Mouse (Mus musculus): ENCODE data around the gene Hist1h2bk. TPM values are rescaled to one million over a fixed set of nuclear protein-coding genes. Genes with fewer than 3 reads are reported as not detected.

The Hist1h2bk gene
- polyA plus RNA-seq, 1 experiment from 2014 or later: 1.9 TPM

Small RNA genes lying within 50 kb of the gene (microRNA-seq; reads per million reads assigned to microRNA genes)
- not detected for gene Gm26300
- not detected for gene Gm44390
- not detected for gene Gm44486

Other genes with a start within 250 kb of the Hist1h2bk start
- 2.0 TPM in 1 of 2 replicates, not detected in the other for gene Hist1h2an, start 248.7 kb upstream of the Hist1h2bk start, polyA plus RNA-seq (2014; fragmentation: Nextera tagmentation; extraction: Ambion mirVana)
- 0.38 and 0.58 TPM in 2 replicates for gene Hist1h2bp, start 248.4 kb upstream of the Hist1h2bk start, polyA plus RNA-seq (2014; fragmentation: Nextera tagmentation; extraction: Ambion mirVana)
- 9.4 and 9.6 TPM in 2 replicates for gene Hist1h2bq, start 225.7 kb upstream of the Hist1h2bk start, polyA plus RNA-seq (2014; fragmentation: Nextera tagmentation; extraction: Ambion mirVana)
- not detected in 2 replicates for gene Hist1h2ao, start 225.4 kb upstream of the Hist1h2bk start, polyA plus RNA-seq (2014; fragmentation: Nextera tagmentation; extraction: Ambion mirVana)
- gene Hist1h4m, start 224.1 kb upstream of the Hist1h2bk start, polyA plus RNA-seq (2014; fragmentation: Nextera tagmentation; extraction: Ambion mirVana): not detected in 2 replicates
- 5.9 and 10.4 TPM in 2 replicates for gene Hist1h4n, start 203.7 kb upstream of the Hist1h2bk start, polyA plus RNA-seq (2014; fragmentation: Nextera tagmentation; extraction: Ambion mirVana)
- gene Hist1h2ap, start 202.4 kb upstream of the Hist1h2bk start, polyA plus RNA-seq (2014; fragmentation: Nextera tagmentation; extraction: Ambion mirVana): 1,528 and 1,577 TPM in 2 replicates
- gene Hist1h2br, start 202.1 kb upstream of the Hist1h2bk start, polyA plus RNA-seq (2014; fragmentation: Nextera tagmentation; extraction: Ambion mirVana): 10.6 and 11.1 TPM in 2 replicates
- gene Zfp184, start 90.8 kb upstream of the Hist1h2bk start, polyA plus RNA-seq (2014; fragmentation: Nextera tagmentation; extraction: Ambion mirVana): 6.0 and 7.1 TPM in 2 replicates
- not detected in 2 replicates for gene Pom121l2, start 54.7 kb upstream of the Hist1h2bk start, polyA plus RNA-seq (2014; fragmentation: Nextera tagmentation; extraction: Ambion mirVana)
- 0.88 TPM in 1 of 2 replicates, not detected in the other for gene Prss16, start 26.1 kb upstream of the Hist1h2bk start, polyA plus RNA-seq (2014; fragmentation: Nextera tagmentation; extraction: Ambion mirVana)
- gene Hist1h2ah, start 302 bp upstream of the Hist1h2bk start, polyA plus RNA-seq (2014; fragmentation: Nextera tagmentation; extraction: Ambion mirVana): 2.9 and 6.8 TPM in 2 replicates
- 8.1 and 9.3 TPM in 2 replicates for gene Hist1h4i, start 5.5 kb downstream of the Hist1h2bk start, polyA plus RNA-seq (2014; fragmentation: Nextera tagmentation; extraction: Ambion mirVana)
- 9.7 and 11.2 TPM in 2 replicates for gene Hist1h2ag, start 7.1 kb downstream of the Hist1h2bk start, polyA plus RNA-seq (2014; fragmentation: Nextera tagmentation; extraction: Ambion mirVana)
- gene Hist1h2bj, start 7.3 kb downstream of the Hist1h2bk start, polyA plus RNA-seq (2014; fragmentation: Nextera tagmentation; extraction: Ambion mirVana): 2.5 and 2.6 TPM in 2 replicates
- not detected in 2 replicates for gene Vmn1r188, start 48.6 kb downstream of the Hist1h2bk start, polyA plus RNA-seq (2014; fragmentation: Nextera tagmentation; extraction: Ambion mirVana)
- not detected in 2 replicates for gene Vmn1r189, start 70.0 kb downstream of the Hist1h2bk start, polyA plus RNA-seq (2014; fragmentation: Nextera tagmentation; extraction: Ambion mirVana)
- not detected in 2 replicates for gene Vmn1r191, start 148.1 kb downstream of the Hist1h2bk start, polyA plus RNA-seq (2014; fragmentation: Nextera tagmentation; extraction: Ambion mirVana)
- not detected in 2 replicates for gene Vmn1r192, start 155.3 kb downstream of the Hist1h2bk start, polyA plus RNA-seq (2014; fragmentation: Nextera tagmentation; extraction: Ambion mirVana)
- gene Vmn1r193, start 187.3 kb downstream of the Hist1h2bk start, polyA plus RNA-seq (2014; fragmentation: Nextera tagmentation; extraction: Ambion mirVana): not detected in 2 replicates
- not detected in 2 replicates for gene Vmn1r194, start 208.3 kb downstream of the Hist1h2bk start, polyA plus RNA-seq (2014; fragmentation: Nextera tagmentation; extraction: Ambion mirVana)
- gene Vmn1r195, start 234.7 kb downstream of the Hist1h2bk start, polyA plus RNA-seq (2014; fragmentation: Nextera tagmentation; extraction: Ambion mirVana): not detected in 2 replicates